Mouse (Mus musculus) intestine, postnatal 0 days (tissue): Measurements from ENCODE around the gene Aloxe3. TPM values are rescaled to one million over a fixed set of nuclear protein-coding genes. Genes with fewer than 3 reads are reported as not detected.

Experiments used
- ATAC-seq: fragments of 200-750 bp; cut with Nextera tagmentation; 2 replicates; pipeline ENCODE4 v1.8.0; 2017; ENCODE audit warnings: mild to moderate bottlenecking, moderate TSS enrichment, moderate library complexity
- H3K27ac ChIP-seq: fragments of 300-500 bp; sonication (generic); 2 replicates; pipeline ENCODE4 v1.5.1; 2014; ENCODE audit warnings: mild to moderate bottlenecking, low read depth, low read length, moderate library complexity
- H3K27me3 ChIP-seq: fragments of 300-500 bp; sonication (generic); replicated peaks from 2 replicates; pipeline ENCODE4 v1.6.1; 2014; ENCODE audit warnings: low read length, mixed read lengths; ENCODE audit not compliant: control insufficient read depth, insufficient read depth
- H3K36me3 ChIP-seq: fragments of 300-500 bp; sonication (generic); 2 replicates; pipeline ENCODE4 v1.6.1; 2014; ENCODE audit warnings: mild to moderate bottlenecking, moderate library complexity; ENCODE audit not compliant: control insufficient read depth, insufficient read depth
- H3K4me1 ChIP-seq: fragments of 300-500 bp; sonication (generic); replicated peaks from 2 replicates; pipeline ENCODE4 v1.6.1; 2014; ENCODE audit warnings: antibody characterized with exemption, low read length, mixed read lengths; ENCODE audit not compliant: control insufficient read depth, insufficient read depth
- H3K4me2 ChIP-seq: fragments of 300-500 bp; sonication (generic); replicated peaks from 2 replicates; pipeline ENCODE4 v1.6.1; 2014; ENCODE audit warnings: low read depth, mild to moderate bottlenecking, moderate library complexity
- H3K4me3 ChIP-seq: fragments of 300-500 bp; sonication (generic); 2 replicates; pipeline ENCODE4 v1.5.1; 2014; ENCODE audit warnings: low read depth, low read length
- H3K9ac ChIP-seq: fragments of 300-500 bp; sonication (generic); 2 replicates; pipeline ENCODE4 v1.6.1; 2014; ENCODE audit warnings: mild to moderate bottlenecking, low read depth, low read length
- H3K9me3 ChIP-seq: fragments of 300-500 bp; sonication (generic); 2 replicates; pipeline ENCODE4 v1.6.1; 2016; ENCODE audit warnings: mixed run types; ENCODE audit not compliant: control insufficient read depth
- CTCF ChIP-seq: sonication (generic); IDR thresholded peaks from 2 replicates; pipeline ENCODE4 v1.5.1; 2016; ENCODE audit warnings: low read depth, mild to moderate bottlenecking, control low read depth, antibody characterized with exemption, moderate library complexity
- WGBS: fragments of 180-500 bp; shearing (Covaris S2); extraction: QIAGEN DNeasy Blood & Tissue Kit; methylation state at CpG from one replicate; pipeline ENCODE4 v1.1.7; 2014; 5-methylcytosine and 5-hydroxymethylcytosine counted together
- polyA plus RNA-seq: library from polyadenylated mRNA; unstranded; fragments of >200 nt; fragmentation: Nextera tagmentation; extraction: Ambion mirVana; gene quantifications from 2 replicates; pipeline ENCODE4 v1.2.1, GENCODE M21; 2015

Gene Aloxe3
- polyA plus RNA-seq, 1 experiment from 2014 or later = 0.82 TPM

- WGBS = 72% methylated on average over 8 of the region's 8 CpGs
- no peak overlapping the region for H3K4me3 ChIP-seq
- TF ChIP-seq CTCF = no peak
Measured at GRCm38 (mm10) chr11:69128426-69129122, 2.9 kb downstream of the Aloxe3 start.

GRCm38 (mm10) chr11:69133566-69133922 lies 7.8 kb downstream of the Aloxe3 start:
- H3K27me3 ChIP-seq = no peaks in the 10 kb centered on the region
- no peak for TF ChIP-seq CTCF
- no peaks in the 10 kb centered on the region for H3K9me3 ChIP-seq
- peak overlapping the region; percentile 73 for H3K4me2 ChIP-seq
- peak; percentile 61 for ATAC-seq
- H3K27ac ChIP-seq = no peak overlapping the region
- H3K4me3 ChIP-seq = peak overlapping the region; percentile 42; the same call in 1 of the 2 replicates
- peaks cover 7% of the 10 kb centered on the region; the same call in 1 of the 2 replicates for H3K4me1 ChIP-seq
- WGBS = 24% methylated on average over 5 of the region's 5 CpGs
- H3K9ac ChIP-seq = no peak overlapping the region
- no peaks in the 10 kb centered on the region for H3K36me3 ChIP-seq

More at GRCm38 (mm10) chr11:69128426-69129122, 2.9 kb downstream of the Aloxe3 start:
- Histone ChIP-seq H3K27me3 (peaks cover 7% of the 10 kb centered on the region; the same call in 1 of the 2 replicates), H3K4me2 (no peak overlapping the region), H3K9me3 (no peaks in the 10 kb centered on the region), H3K27ac (no peak overlapping the region), H3K4me1 (no peaks in the 10 kb centered on the region), H3K9ac (no peak overlapping the region), H3K36me3 (no peaks in the 10 kb centered on the region)
- no peak for ATAC-seq

- H3K27ac ChIP-seq = no peak overlapping the region; the same call in 1 of the 2 replicates
- no peaks in the 10 kb centered on the region for H3K27me3 ChIP-seq
- peak; percentile 77 for TF ChIP-seq CTCF
- peak; percentile 77 for ATAC-seq
- no peaks in the 10 kb centered on the region for H3K9me3 ChIP-seq
- H3K4me3 ChIP-seq = peak overlapping the region; percentile 42
- peak overlapping the region; percentile 73 for H3K4me2 ChIP-seq
- H3K36me3 ChIP-seq = no peaks in the 10 kb centered on the region
- H3K4me1 ChIP-seq = peaks cover 7% of the 10 kb centered on the region; the same call in 1 of the 2 replicates
- H3K9ac ChIP-seq = no peak overlapping the region; the same call in 1 of the 2 replicates
- 3% methylated on average over 34 of the region's 34 CpGs for WGBS
Measured at GRCm38 (mm10) chr11:69133923-69134621, 8.4 kb downstream of the Aloxe3 start.

- 32% methylated on average over 8 of the region's 8 CpGs for WGBS
- H3K27ac ChIP-seq = no peak overlapping the region
- ATAC-seq = no peak
- TF ChIP-seq CTCF = no peak
- H3K36me3 ChIP-seq = no peaks in the 10 kb centered on the region
- peak overlapping the region; percentile 42 for H3K4me3 ChIP-seq
- no peaks in the 10 kb centered on the region for H3K27me3 ChIP-seq
- no peaks in the 10 kb centered on the region for H3K9me3 ChIP-seq
- no peak overlapping the region; the same call in 1 of the 2 replicates for H3K9ac ChIP-seq
- peak overlapping the region; percentile 73 for H3K4me2 ChIP-seq
- H3K4me1 ChIP-seq = peaks cover 7% of the 10 kb centered on the region; the same call in 1 of the 2 replicates
Measured at GRCm38 (mm10) chr11:69134622-69134968, 8.9 kb downstream of the Aloxe3 start.

GRCm38 (mm10) chr11:69135361-69135760 lies 9.7 kb downstream of the Aloxe3 start:
- WGBS = 93% methylated on average over 5 of the region's 6 CpGs
- H3K4me1 ChIP-seq = peaks cover 7% of the 10 kb centered on the region; the same call in 1 of the 2 replicates
- no peak for ATAC-seq
- no peaks in the 10 kb centered on the region for H3K9me3 ChIP-seq
- TF ChIP-seq CTCF = no peak
- H3K27ac ChIP-seq = no peak overlapping the region
- no peak overlapping the region for H3K9ac ChIP-seq
- H3K4me2 ChIP-seq = no peak overlapping the region
- H3K4me3 ChIP-seq = no peak overlapping the region
- no peaks in the 10 kb centered on the region for H3K27me3 ChIP-seq
- H3K36me3 ChIP-seq = no peaks in the 10 kb centered on the region

- Histone ChIP-seq H3K4me1 (no peaks in the 10 kb centered on the region), H3K36me3 (no peaks in the 10 kb centered on the region), H3K4me3 (no peak overlapping the region), H3K9ac (no peak overlapping the region), H3K4me2 (no peak overlapping the region), H3K27me3 (0 out of 2 replicates have a peak, but pooled peaks cover 4% of the 10 kb centered on the region), H3K9me3 (no peaks in the 10 kb centered on the region), H3K27ac (no peak overlapping the region)
- no peak for TF ChIP-seq CTCF
- whole genome bisulfite sequencing = 69% methylated on average over 7 of the region's 7 CpGs
- no peak for ATAC-seq
Measured at GRCm38 (mm10) chr11:69147546-69147945, 21.9 kb downstream of the Aloxe3 start.
